Mouse (Mus musculus): ENCODE measurements at regions not wholly inside any gene's neighbourhood (a gene's known extent, or its start where the extent isn't known, plus 50 kb on each side); places are given as distances from the start of the nearest gene placed in this dataset.

GRCm38 (mm10) chr12:70617979-70618378, 165.1 kb downstream of the Tmx1 start:
- Histone ChIP-seq H3K36me3 (ENCODE audit: insufficient read depth, low read length) (no peaks in the 10 kb centered on the region), H3K4me3 (ENCODE audit: low read length) (no peak overlapping the region), H3K9ac (replicated peaks; ENCODE audit: low read length) (no peak overlapping the region), H3K27me3 (ENCODE audit: insufficient read depth, low read length) (no peaks in the 10 kb centered on the region), H3K4me2 (replicated peaks; ENCODE audit: low read depth, low read length) (no peak overlapping the region), H3K9me3 (ENCODE audit: low read length) (no peaks in the 10 kb centered on the region), H3K4me1 (ENCODE audit: insufficient read depth, low read length) (no peaks in the 10 kb centered on the region), H3K27ac (ENCODE audit: low read length) (no peak overlapping the region)
- WGBS = 78% methylated on average over 3 of the region's 3 CpGs
- no peak for ATAC-seq (ENCODE audit: low FRiP score, low TSS enrichment)

GRCm38 (mm10) chr12:70619436-70619835, 166.5 kb downstream of the Tmx1 start:
- Histone ChIP-seq H3K9me3 (ENCODE audit: low read length) (no peaks in the 10 kb centered on the region), H3K4me1 (ENCODE audit: insufficient read depth, low read length) (no peaks in the 10 kb centered on the region), H3K27ac (ENCODE audit: low read length) (no peak overlapping the region), H3K27me3 (ENCODE audit: insufficient read depth, low read length) (no peaks in the 10 kb centered on the region), H3K4me2 (replicated peaks; ENCODE audit: low read depth, low read length) (no peak overlapping the region), H3K9ac (replicated peaks; ENCODE audit: low read length) (no peak overlapping the region), H3K36me3 (ENCODE audit: insufficient read depth, low read length) (no peaks in the 10 kb centered on the region), H3K4me3 (ENCODE audit: low read length) (no peak overlapping the region)
- no peak for ATAC-seq (ENCODE audit: low FRiP score, low TSS enrichment)
- WGBS = 87% methylated on average over 2 of the region's 2 CpGs

- no peak overlapping the region for H3K9ac ChIP-seq (replicated peaks; ENCODE audit: low read length)
- no peaks in the 10 kb centered on the region for H3K27me3 ChIP-seq (ENCODE audit: insufficient read depth, low read length)
- H3K27ac ChIP-seq (ENCODE audit: low read length) = no peak overlapping the region
- ATAC-seq (ENCODE audit: low FRiP score, low TSS enrichment) = no peak
- WGBS = 73% methylated on average over 4 of the region's 4 CpGs
- no peak overlapping the region for H3K4me3 ChIP-seq (ENCODE audit: low read length)
- H3K4me1 ChIP-seq (ENCODE audit: insufficient read depth, low read length) = no peaks in the 10 kb centered on the region
- H3K9me3 ChIP-seq (ENCODE audit: low read length) = no peaks in the 10 kb centered on the region
- no peak overlapping the region for H3K4me2 ChIP-seq (replicated peaks; ENCODE audit: low read depth, low read length)
- no peaks in the 10 kb centered on the region for H3K36me3 ChIP-seq (ENCODE audit: insufficient read depth, low read length)
Observed at GRCm38 (mm10) chr12:70622019-70622418, 169.1 kb downstream of the Tmx1 start.

- Histone ChIP-seq H3K9ac (replicated peaks; ENCODE audit: low read length) (no peak overlapping the region), H3K27me3 (ENCODE audit: insufficient read depth, low read length) (no peaks in the 10 kb centered on the region), H3K4me3 (ENCODE audit: low read length) (no peak overlapping the region), H3K36me3 (ENCODE audit: insufficient read depth, low read length) (no peaks in the 10 kb centered on the region), H3K27ac (ENCODE audit: low read length) (no peak overlapping the region), H3K9me3 (ENCODE audit: low read length) (no peaks in the 10 kb centered on the region), H3K4me2 (replicated peaks; ENCODE audit: low read depth, low read length) (no peak overlapping the region), H3K4me1 (ENCODE audit: insufficient read depth, low read length) (no peaks in the 10 kb centered on the region)
- WGBS = 51% methylated on average over 9 of the region's 9 CpGs
- ATAC-seq (ENCODE audit: low FRiP score, low TSS enrichment) = no peak
Observed at GRCm38 (mm10) chr12:70624298-70624980, 171.5 kb downstream of the Tmx1 start.

GRCm38 (mm10) chr12:70627638-70628037, 174.7 kb downstream of the Tmx1 start:
- H3K9ac ChIP-seq (replicated peaks; ENCODE audit: low read length) = no peak overlapping the region
- H3K36me3 ChIP-seq (ENCODE audit: insufficient read depth, low read length) = no peaks in the 10 kb centered on the region
- WGBS = 82% methylated on average over 7 of the region's 7 CpGs
- H3K4me3 ChIP-seq (ENCODE audit: low read length) = no peak overlapping the region
- H3K27me3 ChIP-seq (ENCODE audit: insufficient read depth, low read length) = no peaks in the 10 kb centered on the region
- no peak overlapping the region for H3K27ac ChIP-seq (ENCODE audit: low read length)
- no peaks in the 10 kb centered on the region for H3K4me1 ChIP-seq (ENCODE audit: insufficient read depth, low read length)
- no peak for ATAC-seq (ENCODE audit: low FRiP score, low TSS enrichment)
- H3K4me2 ChIP-seq (replicated peaks; ENCODE audit: low read depth, low read length) = no peak overlapping the region
- no peaks in the 10 kb centered on the region for H3K9me3 ChIP-seq (ENCODE audit: low read length)

- Histone ChIP-seq H3K9ac (replicated peaks; ENCODE audit: low read length) (no peak overlapping the region), H3K4me3 (ENCODE audit: low read length) (no peak overlapping the region), H3K27ac (ENCODE audit: low read length) (no peak overlapping the region), H3K27me3 (ENCODE audit: insufficient read depth, low read length) (0 out of 2 replicates have a peak, but pooled peaks cover 2% of the 10 kb centered on the region), H3K4me1 (ENCODE audit: insufficient read depth, low read length) (no peaks in the 10 kb centered on the region), H3K4me2 (replicated peaks; ENCODE audit: low read depth, low read length) (no peak overlapping the region), H3K9me3 (ENCODE audit: low read length) (no peaks in the 10 kb centered on the region), H3K36me3 (ENCODE audit: insufficient read depth, low read length) (no peaks in the 10 kb centered on the region)
- WGBS = 66% methylated on average over 21 of the region's 21 CpGs
- ATAC-seq (ENCODE audit: low FRiP score, low TSS enrichment) = no peak
Observed at GRCm38 (mm10) chr12:70628384-70629365, 175.8 kb downstream of the Tmx1 start.

GRCm38 (mm10) chr12:70629371-70629770, 176.5 kb downstream of the Tmx1 start:
- H3K9ac ChIP-seq (replicated peaks; ENCODE audit: low read length) = no peak overlapping the region
- ATAC-seq (ENCODE audit: low FRiP score, low TSS enrichment) = no peak
- H3K27me3 ChIP-seq (ENCODE audit: insufficient read depth, low read length) = 0 out of 2 replicates have a peak, but pooled peaks cover 2% of the 10 kb centered on the region
- no peaks in the 10 kb centered on the region for H3K36me3 ChIP-seq (ENCODE audit: insufficient read depth, low read length)
- no peaks in the 10 kb centered on the region for H3K9me3 ChIP-seq (ENCODE audit: low read length)
- no peak overlapping the region for H3K4me2 ChIP-seq (replicated peaks; ENCODE audit: low read depth, low read length)
- H3K4me1 ChIP-seq (ENCODE audit: insufficient read depth, low read length) = no peaks in the 10 kb centered on the region
- no peak overlapping the region for H3K27ac ChIP-seq (ENCODE audit: low read length)
- 79% methylated on average over 5 of the region's 5 CpGs for WGBS
- no peak overlapping the region for H3K4me3 ChIP-seq (ENCODE audit: low read length)

- Histone ChIP-seq H3K4me1 (ENCODE audit: insufficient read depth, low read length) (no peaks in the 10 kb centered on the region), H3K27ac (ENCODE audit: low read length) (no peak overlapping the region), H3K27me3 (ENCODE audit: insufficient read depth, low read length) (0 out of 2 replicates have a peak, but pooled peaks cover 2% of the 10 kb centered on the region), H3K4me2 (replicated peaks; ENCODE audit: low read depth, low read length) (no peak overlapping the region), H3K9ac (replicated peaks; ENCODE audit: low read length) (no peak overlapping the region), H3K9me3 (ENCODE audit: low read length) (no peaks in the 10 kb centered on the region), H3K4me3 (ENCODE audit: low read length) (no peak overlapping the region), H3K36me3 (ENCODE audit: insufficient read depth, low read length) (no peaks in the 10 kb centered on the region)
- WGBS = 77% methylated on average over 6 of the region's 6 CpGs
- no peak for ATAC-seq (ENCODE audit: low FRiP score, low TSS enrichment)
Observed at GRCm38 (mm10) chr12:70631281-70631680, 178.4 kb downstream of the Tmx1 start.

- Histone ChIP-seq H3K4me3 (ENCODE audit: low read length) (no peak overlapping the region), H3K27me3 (ENCODE audit: insufficient read depth, low read length) (0 out of 2 replicates have a peak, but pooled peaks cover 2% of the 10 kb centered on the region), H3K4me1 (ENCODE audit: insufficient read depth, low read length) (no peaks in the 10 kb centered on the region), H3K9me3 (ENCODE audit: low read length) (no peaks in the 10 kb centered on the region), H3K27ac (ENCODE audit: low read length) (no peak overlapping the region), H3K9ac (replicated peaks; ENCODE audit: low read length) (no peak overlapping the region), H3K36me3 (ENCODE audit: insufficient read depth, low read length) (no peaks in the 10 kb centered on the region), H3K4me2 (replicated peaks; ENCODE audit: low read depth, low read length) (no peak overlapping the region)
- WGBS = 55% methylated on average over 4 of the region's 4 CpGs
- ATAC-seq (ENCODE audit: low FRiP score, low TSS enrichment) = no peak
Observed at GRCm38 (mm10) chr12:70633194-70633593, 180.3 kb downstream of the Tmx1 start.

Measured in kidney, embryonic 16.5 days (tissue).